Mouse (Mus musculus): ENCODE data around the gene Arl15.

Gene Arl15

GRCm38 (mm10) chr13:113877420-113877819, 83.1 kb downstream of the Arl15 start:
- peak; percentile 51 for DNase-seq

GRCm38 (mm10) chr13:113878571-113878970, 84.3 kb downstream of the Arl15 start:
- no peak for DNase-seq

- no peak for DNase-seq
Observed at GRCm38 (mm10) chr13:113879651-113880327, 85.5 kb downstream of the Arl15 start.

GRCm38 (mm10) chr13:113880564-113881171, 86.4 kb downstream of the Arl15 start:
- no peak for DNase-seq

GRCm38 (mm10) chr13:113882959-113883358, 88.7 kb downstream of the Arl15 start:
- DNase-seq, result no peak

GRCm38 (mm10) chr13:113887090-113887489, 92.8 kb downstream of the Arl15 start:
- DNase-seq, result no peak

- no peak for DNase-seq
Observed at GRCm38 (mm10) chr13:113888126-113888525, 93.8 kb downstream of the Arl15 start.

GRCm38 (mm10) chr13:113888704-113889103, 94.4 kb downstream of the Arl15 start:
- DNase-seq, result no peak

GRCm38 (mm10) chr13:113889140-113890055, 95.1 kb downstream of the Arl15 start:
- no peak for DNase-seq

GRCm38 (mm10) chr13:113896684-113897083, 102.4 kb downstream of the Arl15 start:
- DNase-seq, result no peak

- no peak for DNase-seq
Observed at GRCm38 (mm10) chr13:113897498-113897897, 103.2 kb downstream of the Arl15 start.

- DNase-seq, result no peak
Observed at GRCm38 (mm10) chr13:113897951-113898350, 103.6 kb downstream of the Arl15 start.

- no peak for DNase-seq
Observed at GRCm38 (mm10) chr13:113901001-113901545, 106.8 kb downstream of the Arl15 start.

GRCm38 (mm10) chr13:113903255-113903654, 109.0 kb downstream of the Arl15 start:
- no peak for DNase-seq

GRCm38 (mm10) chr13:113911986-113912519, 117.7 kb downstream of the Arl15 start:
- no peak for DNase-seq

GRCm38 (mm10) chr13:113914551-113914971, 120.3 kb downstream of the Arl15 start:
- no peak for DNase-seq

GRCm38 (mm10) chr13:113915700-113916099, 121.4 kb downstream of the Arl15 start:
- DNase-seq, result no peak

- DNase-seq, result no peak
Observed at GRCm38 (mm10) chr13:113916761-113917160, 122.5 kb downstream of the Arl15 start.

- DNase-seq, result no peak
Observed at GRCm38 (mm10) chr13:113917376-113917775, 123.1 kb downstream of the Arl15 start.

GRCm38 (mm10) chr13:113917868-113918411, 123.6 kb downstream of the Arl15 start:
- no peak for DNase-seq

GRCm38 (mm10) chr13:113918668-113919067, 124.4 kb downstream of the Arl15 start:
- no peak for DNase-seq

GRCm38 (mm10) chr13:113935697-113936096, 141.4 kb downstream of the Arl15 start:
- DNase-seq, result no peak

- DNase-seq, result peak; percentile 41
Observed at GRCm38 (mm10) chr13:113937231-113937630, 142.9 kb downstream of the Arl15 start.
